Mouse (Mus musculus) kidney, embryonic 14.5 days (tissue): ENCODE data around the gene Ephb3. TPM values are rescaled to one million over a fixed set of nuclear protein-coding genes. Genes with fewer than 3 reads are reported as not detected.
"Not testable (repeated sequence)": the region's sequence is repeated elsewhere in the genome, so short reads cannot be mapped to it uniquely, and the experiment has no call there.

Source experiments
- ATAC-seq: fragments of 200-750 bp; cut with Nextera tagmentation; 2 replicates; pipeline ENCODE4 v1.8.0; 2017; ENCODE audit warnings: moderate number of reproducible peaks, mild to moderate bottlenecking, moderate TSS enrichment, moderate library complexity; ENCODE audit not compliant: low FRiP score, low TSS enrichment
- H3K27ac ChIP-seq: fragments of 300-500 bp; sonication (generic); 2 replicates; pipeline ENCODE4 v1.5.1; 2014; ENCODE audit warnings: low read depth, mild to moderate bottlenecking, low read length, moderate library complexity, mixed read lengths
- H3K27me3 ChIP-seq: fragments of 300-500 bp; sonication (generic); 2 replicates; pipeline ENCODE4 v1.6.1; 2014; ENCODE audit warnings: mild to moderate bottlenecking, low read length; ENCODE audit not compliant: control insufficient read depth, insufficient read depth
- H3K36me3 ChIP-seq: fragments of 300-500 bp; sonication (generic); 2 replicates; pipeline ENCODE4 v1.6.1; 2014; ENCODE audit warnings: low read length, mixed read lengths; ENCODE audit not compliant: control insufficient read depth, insufficient read depth
- H3K4me1 ChIP-seq: fragments of 300-500 bp; sonication (generic); 2 replicates; pipeline ENCODE4 v1.6.1; 2014; ENCODE audit warnings: low read length, mixed read lengths; ENCODE audit not compliant: control insufficient read depth, insufficient read depth
- H3K4me2 ChIP-seq: fragments of 300-500 bp; sonication (generic); replicated peaks from 2 replicates; pipeline ENCODE4 v1.6.1; 2014; ENCODE audit warnings: low read depth, mild to moderate bottlenecking, low read length
- H3K4me3 ChIP-seq: fragments of 300-500 bp; sonication (generic); 2 replicates; pipeline ENCODE4 v1.5.1; 2014; ENCODE audit warnings: mild to moderate bottlenecking, low read length
- H3K9ac ChIP-seq: fragments of 300-500 bp; sonication (generic); 2 replicates; pipeline ENCODE4 v1.6.1; 2014; ENCODE audit warnings: low read depth, mild to moderate bottlenecking, low read length, moderate library complexity
- H3K9me3 ChIP-seq: fragments of 300-500 bp; sonication (generic); 2 replicates; pipeline ENCODE4 v1.6.1; 2016; ENCODE audit warnings: low read length; ENCODE audit not compliant: control insufficient read depth
- WGBS: fragments of 180-500 bp; shearing (Covaris S2); extraction: QIAGEN DNeasy Blood & Tissue Kit; methylation state at CpG from one replicate; pipeline ENCODE4 v1.1.7; 2014; 5-methylcytosine and 5-hydroxymethylcytosine counted together
- polyA plus RNA-seq: library from polyadenylated mRNA; unstranded; fragments of >200 nt; fragmentation: Nextera tagmentation; extraction: Ambion mirVana; gene quantifications from 2 replicates; pipeline ENCODE4 v1.2.1, GENCODE M21; 2014

The Ephb3 gene
- 8.0 and 12.8 TPM in 2 replicates for polyA plus RNA-seq

DNA sequence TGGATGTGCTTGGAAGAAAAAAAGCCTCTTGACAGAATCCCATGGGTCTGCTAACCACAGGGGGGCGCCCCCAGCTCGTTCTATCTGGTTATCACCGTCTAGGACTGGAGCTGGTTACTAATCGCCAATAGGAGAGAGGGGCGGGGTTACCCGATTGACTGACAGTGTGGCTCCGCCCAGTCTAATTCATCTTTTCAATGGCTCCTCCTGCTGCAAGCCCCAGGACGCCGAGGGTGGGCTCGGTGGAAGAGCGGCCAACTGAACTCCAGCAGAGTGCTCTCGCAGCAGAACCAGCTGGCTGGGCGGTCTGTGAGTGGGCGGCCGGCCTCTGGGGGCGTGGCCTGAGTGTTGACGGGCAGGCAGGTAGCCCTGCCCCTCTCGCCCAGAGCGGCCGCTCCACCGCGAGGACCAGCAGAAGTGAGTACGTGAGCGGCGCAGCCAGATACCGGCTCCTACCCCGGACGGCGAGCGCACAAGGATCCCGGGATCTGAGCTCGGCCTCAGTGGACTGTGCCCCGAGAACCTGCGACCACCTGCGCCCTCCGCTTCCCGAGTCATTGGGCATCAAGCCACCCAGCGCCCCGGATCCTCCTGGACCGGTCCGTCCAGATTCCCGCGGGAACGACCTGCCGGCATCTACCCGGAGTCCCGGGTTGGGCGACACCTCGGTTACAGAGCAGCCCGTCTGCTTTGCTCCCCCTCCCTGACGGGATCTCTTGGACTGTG lies at the start of gene Ephb3:
Gene Ephb3, plus strand, starts transcription at position 389 of the 726 bp plus-strand sequence.
- Histone ChIP-seq H3K4me1 (peaks cover 13% of the 10 kb centered on the region), H3K4me3 (peak within 1 kb of the TSS; percentile 77), H3K27me3 (no peaks in the 10 kb centered on the region), H3K9ac (peak within 1 kb of the TSS; percentile 86), H3K36me3 (no peaks in the 10 kb centered on the region), H3K4me2 (peak within 1 kb of the TSS; percentile 55), H3K9me3 (no peaks in the 10 kb centered on the region), H3K27ac (peak within 1 kb of the TSS; percentile 71; the same call in 1 of the 2 replicates)
- WGBS: under 1% methylated on average over 51 of the region's 51 CpGs
- ATAC-seq: peak; percentile 98

DNA sequence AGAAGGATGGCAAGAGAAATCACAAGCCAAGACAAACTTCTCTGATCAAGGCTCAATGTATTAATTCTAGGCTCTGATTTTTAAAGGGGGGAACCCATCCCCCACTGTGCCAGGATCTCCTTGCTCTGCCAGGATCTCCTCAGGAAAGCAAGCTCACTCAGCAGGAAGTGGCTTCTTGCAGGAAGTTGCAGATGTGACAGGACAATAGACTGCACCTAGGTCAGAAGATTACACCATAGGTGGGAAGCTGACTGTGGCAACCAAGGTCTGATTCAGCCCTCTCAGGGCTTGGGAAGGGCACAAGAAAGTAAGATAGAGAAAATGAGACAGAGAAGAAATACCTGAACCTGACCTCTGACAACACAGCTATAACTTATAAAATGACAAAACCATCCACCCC lies 48.3 kb upstream of the Ephb3 start:
- not testable (repeated sequence) for H3K27me3 ChIP-seq, ATAC-seq, H3K36me3 ChIP-seq

DNA sequence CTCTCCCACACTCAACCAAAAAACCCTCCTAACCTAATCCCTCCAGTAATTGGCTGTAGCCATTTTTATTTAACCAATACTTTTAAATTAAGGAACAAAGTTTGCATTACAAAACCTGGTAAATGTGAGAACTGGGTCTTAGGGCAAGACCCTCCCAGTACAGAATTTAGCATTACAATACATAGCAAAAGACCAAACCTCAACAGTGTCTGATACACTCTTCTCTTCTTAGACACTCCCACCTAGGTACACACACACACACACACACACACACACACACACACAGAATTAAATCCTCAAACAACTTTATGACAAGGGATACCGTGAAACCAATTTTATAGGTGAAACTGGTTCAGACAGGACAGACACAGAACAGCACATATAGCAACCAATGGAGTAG lies 45.3 kb upstream of the Ephb3 start:
- H3K9me3 ChIP-seq, H3K9ac ChIP-seq, H3K4me3 ChIP-seq, H3K27me3 ChIP-seq, ATAC-seq, H3K4me2 ChIP-seq, H3K27ac ChIP-seq, H3K4me1 ChIP-seq, H3K36me3 ChIP-seq: not testable (repeated sequence)
- 100% methylated on average over 1 of the region's 1 CpGs for WGBS

More for the DNA sequence above, 48.3 kb upstream of the Ephb3 start:
- H3K4me1 ChIP-seq, H3K4me3 ChIP-seq, H3K27ac ChIP-seq, H3K9me3 ChIP-seq, H3K4me2 ChIP-seq, H3K9ac ChIP-seq: not testable (repeated sequence)

DNA sequence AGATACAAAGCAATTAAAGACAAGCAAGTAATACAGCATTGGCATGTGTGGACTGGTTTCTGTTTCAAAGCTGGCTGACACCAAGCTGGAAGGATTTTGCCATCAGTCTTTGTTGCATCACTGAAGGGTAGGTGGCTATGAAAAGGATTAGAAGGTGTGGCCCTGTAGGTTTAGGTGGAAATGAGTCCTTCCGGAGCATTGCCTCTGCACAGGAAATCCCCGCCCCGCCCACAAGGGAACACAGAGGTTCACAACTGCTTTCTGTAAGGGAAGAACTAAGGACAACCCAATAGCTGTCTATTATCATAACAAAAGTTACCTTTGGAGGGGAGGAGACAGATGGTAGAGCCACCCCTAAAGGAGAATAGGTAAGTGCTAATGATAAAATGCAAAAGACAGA lies 41.1 kb upstream of the Ephb3 start:
- not testable (repeated sequence) for H3K9ac ChIP-seq, H3K4me2 ChIP-seq, H3K4me3 ChIP-seq, H3K9me3 ChIP-seq, ATAC-seq, H3K27ac ChIP-seq, H3K36me3 ChIP-seq, H3K4me1 ChIP-seq, H3K27me3 ChIP-seq
- WGBS: 87% methylated on average over 3 of the region's 3 CpGs

DNA sequence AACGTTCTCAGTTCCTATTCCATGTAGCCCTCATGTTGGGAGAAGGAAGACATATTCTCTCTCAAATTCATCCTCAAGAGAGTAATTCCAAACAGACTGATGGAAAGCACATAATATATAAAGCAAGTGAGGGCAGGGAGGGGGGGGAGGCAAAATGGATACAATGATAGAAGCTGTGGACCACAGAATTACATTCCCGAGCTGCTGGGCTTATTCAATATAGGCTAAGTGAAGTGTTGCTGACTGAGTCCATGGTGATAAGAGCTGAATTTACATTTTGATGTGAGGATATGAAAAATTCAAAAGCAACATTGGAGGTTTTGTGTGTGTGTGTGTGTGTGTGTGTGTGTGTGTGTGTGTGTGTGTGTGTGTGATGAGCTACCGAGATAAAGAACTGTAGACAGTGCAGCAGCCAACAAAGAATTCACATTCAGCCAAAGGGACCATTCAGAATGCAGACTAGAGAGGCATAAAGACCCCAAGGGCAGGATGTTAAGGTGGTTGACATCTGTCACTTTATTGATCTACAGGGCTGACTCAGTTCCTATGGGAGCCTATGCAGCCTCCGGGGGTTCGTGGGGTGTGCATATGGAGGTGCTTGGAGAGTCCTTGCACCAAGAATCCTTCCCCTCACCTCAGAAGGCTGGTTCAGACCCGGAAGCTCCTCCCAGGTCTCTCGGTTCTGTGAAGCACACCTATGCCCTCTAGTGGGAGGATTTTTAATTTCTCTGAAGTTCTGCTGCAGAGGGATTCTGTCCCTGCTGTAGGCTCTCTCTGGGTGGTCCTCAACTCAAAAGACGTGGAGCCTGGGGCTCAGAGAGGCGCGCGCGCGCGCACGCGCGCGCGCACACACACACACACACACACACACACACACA lies 39.0 kb upstream of the Ephb3 start:
- H3K27ac ChIP-seq, H3K9me3 ChIP-seq, H3K4me2 ChIP-seq, H3K4me3 ChIP-seq, H3K27me3 ChIP-seq, H3K4me1 ChIP-seq, H3K36me3 ChIP-seq, H3K9ac ChIP-seq: not testable (repeated sequence)
- 27% methylated on average over 17 of the region's 19 CpGs for WGBS
- ATAC-seq: peak; percentile 73; the same call in 1 of the 2 replicates

DNA sequence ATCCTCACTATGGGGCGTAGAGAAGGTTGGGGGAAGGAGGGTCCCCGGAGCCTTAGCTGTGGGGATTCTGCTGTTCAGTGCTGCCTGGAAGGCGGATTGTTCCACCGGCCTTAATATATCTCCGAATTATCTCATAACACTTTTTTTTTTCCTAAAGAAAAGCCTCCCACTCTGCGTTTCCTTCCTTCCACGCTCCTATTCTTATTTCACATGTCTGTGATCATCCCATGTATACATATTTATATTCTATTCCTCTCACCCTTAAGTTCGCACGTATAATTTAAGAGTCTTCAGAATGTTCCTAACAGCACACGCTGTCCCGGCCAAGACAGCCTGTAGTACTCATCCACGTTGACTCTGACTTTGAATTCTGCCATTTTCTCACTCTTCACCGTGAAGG lies 35.8 kb upstream of the Ephb3 start:
- Histone ChIP-seq H3K27ac (no peak overlapping the region), H3K36me3 (no peaks in the 10 kb centered on the region), H3K27me3 (no peaks in the 10 kb centered on the region), H3K4me3 (no peak overlapping the region), H3K9ac (no peak overlapping the region), H3K4me2 (no peak overlapping the region), H3K4me1 (no peaks in the 10 kb centered on the region), H3K9me3 (no peaks in the 10 kb centered on the region)
- no peak for ATAC-seq
- WGBS: 88% methylated on average over 13 of the region's 13 CpGs

DNA sequence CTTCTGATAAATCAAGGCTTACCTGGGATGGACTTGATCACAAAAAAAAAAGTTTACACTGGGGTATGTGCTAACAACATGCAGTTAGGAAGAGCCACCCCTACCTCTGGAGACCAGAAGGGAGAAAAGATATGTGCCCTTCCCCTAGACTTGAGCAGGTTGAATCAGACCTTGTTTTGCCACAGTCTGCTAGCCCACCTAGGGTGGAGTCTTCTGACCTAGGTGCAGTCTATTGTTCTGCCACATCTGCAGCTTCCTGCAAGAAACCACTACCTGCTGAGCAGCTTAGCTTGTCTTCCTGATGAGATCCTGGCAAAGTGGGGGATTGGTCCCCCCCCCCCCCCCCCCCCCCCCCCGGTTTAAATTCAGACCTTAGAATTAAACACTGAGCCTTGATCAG lies 29.3 kb upstream of the Ephb3 start:
- Histone ChIP-seq H3K27me3 (no peaks in the 10 kb centered on the region), H3K4me3 (no peak overlapping the region), H3K9me3 (no peaks in the 10 kb centered on the region), H3K36me3 (no peaks in the 10 kb centered on the region), H3K4me1 (no peaks in the 10 kb centered on the region), H3K4me2 (no peak overlapping the region), H3K9ac (no peak overlapping the region), H3K27ac (no peak overlapping the region)
- ATAC-seq: no peak
- no CpG with 5 or more reads among the region's 1 CpGs for WGBS

DNA sequence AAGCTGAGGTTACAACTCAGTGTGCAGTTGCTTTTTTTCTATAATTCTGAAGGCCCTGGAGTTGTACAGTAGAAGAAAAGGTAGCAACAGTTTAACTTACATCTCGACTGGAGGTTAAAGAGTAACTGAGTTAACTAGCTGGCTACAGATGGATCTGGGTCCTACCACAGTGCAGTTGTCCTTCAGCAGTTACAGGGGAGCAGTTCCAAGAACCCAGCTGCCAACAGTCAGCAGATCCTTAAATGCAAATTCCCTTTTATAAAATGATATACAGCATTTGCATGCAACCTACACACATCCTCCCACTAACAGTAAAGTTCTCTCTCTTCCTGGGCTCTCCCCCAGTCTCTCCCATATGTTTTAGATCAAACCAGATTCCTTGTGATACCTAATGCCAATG lies 22.4 kb upstream of the Ephb3 start:
- no peak for ATAC-seq
- Histone ChIP-seq H3K4me2 (no peak overlapping the region), H3K27me3 (no peaks in the 10 kb centered on the region), H3K4me1 (no peaks in the 10 kb centered on the region), H3K27ac (no peak overlapping the region), H3K36me3 (no peaks in the 10 kb centered on the region), H3K9me3 (no peaks in the 10 kb centered on the region), H3K9ac (no peak overlapping the region), H3K4me3 (no peak overlapping the region)
- 61% methylated on average over 1 of the region's 1 CpGs for whole genome bisulfite sequencing

DNA sequence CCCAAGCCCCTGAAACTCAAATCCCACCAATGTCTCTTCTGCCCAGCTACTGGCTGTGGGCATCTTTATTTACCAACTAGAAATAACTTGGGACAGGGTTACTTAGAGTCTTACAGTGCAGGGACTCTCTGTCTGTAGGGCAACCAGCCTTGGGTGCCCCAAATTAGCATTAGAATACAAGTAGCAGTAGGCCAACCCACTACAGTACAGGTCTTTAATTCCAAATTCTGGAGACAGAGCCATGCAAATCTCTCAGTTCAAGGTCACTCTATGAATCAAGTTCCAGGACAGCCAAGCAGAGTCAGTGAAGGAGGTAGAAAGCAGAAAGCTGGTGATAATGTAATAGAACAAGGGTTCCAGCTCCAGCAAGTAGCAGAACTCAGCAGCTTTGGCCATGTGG lies 19.9 kb upstream of the Ephb3 start:
- no peak overlapping the region for H3K9ac ChIP-seq
- no peaks in the 10 kb centered on the region for H3K9me3 ChIP-seq
- ATAC-seq: no peak

More for the DNA sequence above, 19.9 kb upstream of the Ephb3 start:
- H3K36me3 ChIP-seq: no peaks in the 10 kb centered on the region
- no peak overlapping the region for H3K27ac ChIP-seq
- no peaks in the 10 kb centered on the region for H3K27me3 ChIP-seq
- H3K4me2 ChIP-seq: no peak overlapping the region
- no peaks in the 10 kb centered on the region for H3K4me1 ChIP-seq
- H3K4me3 ChIP-seq: no peak overlapping the region
